9 mouse cellular contexts compared by ENCODE assay signal in the genomic region with DNA sequence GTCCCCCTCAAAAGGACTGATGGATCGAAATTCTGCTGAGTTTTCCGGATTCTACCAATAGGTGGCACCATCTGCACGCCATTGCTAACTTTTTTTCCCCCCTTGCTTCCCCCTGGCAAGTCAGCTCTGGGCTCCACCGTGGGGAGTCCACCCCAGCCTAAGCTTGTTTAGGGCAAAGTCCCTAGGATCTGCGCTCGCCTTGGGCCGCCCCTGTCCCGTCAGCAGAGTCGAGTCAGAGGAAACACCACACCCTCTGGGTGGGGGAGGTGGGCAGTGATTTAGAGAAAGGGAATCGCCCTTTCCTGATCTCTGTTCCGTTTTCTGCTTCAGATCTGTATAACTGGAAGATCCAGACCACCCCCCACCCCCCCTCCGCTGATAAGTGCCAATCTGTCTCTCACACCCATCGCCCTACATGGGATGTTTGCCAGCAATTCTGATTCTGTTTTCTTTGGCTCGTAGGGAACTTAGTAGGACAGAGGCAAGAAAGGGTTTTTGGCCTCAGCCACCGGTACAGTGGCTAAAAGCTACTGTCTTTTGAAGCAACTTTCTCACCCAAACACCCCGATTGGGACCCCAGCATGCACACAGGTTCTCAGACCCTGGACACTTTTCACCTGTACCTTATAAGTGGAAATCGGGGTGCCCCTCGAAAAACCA. TPM values are rescaled to one million over a fixed set of nuclear protein-coding genes. Genes with fewer than 3 reads are reported as not detected.
DNase-seq lines count a peak whose midpoint lies in the region; ATAC-seq and TF ChIP-seq lines count a peak whose summit lies in the region.
"Had no signal": no experiment of that assay in that cellular context is flagged by ENCODE, and none has a peak within 500 bp of the region (broad histone marks: within the 10 kb centered on the region; RNA-seq: fewer than 3 reads in every experiment).

No protein-coding gene starts in this region.

- TF ChIP-seq POLR2A in ES-Bruce4 (IDR thresholded peaks at IDR 0.05; ENCODE audit: insufficient read depth, low read length): no peak

- H3K4me3 ChIP-seq in ES-Bruce4 (ENCODE audit: low read depth, low read length): peak overlapping the region; percentile 13; the same call in 1 of the 2 replicates
- no peak overlapping the region for H3K4me3 ChIP-seq in forebrain, embryonic 11.5 days (ENCODE audit: low read depth, low read length)

- whole genome bisulfite sequencing in forebrain, embryonic 11.5 days: 16% methylated on average over 18 of the region's 18 CpGs

- no peaks in the 10 kb centered on the region for H3K27me3 ChIP-seq in ES-Bruce4 (ENCODE audit: control insufficient read depth, insufficient read depth, low read length, poor library complexity, severe bottlenecking)
- H3K27me3 ChIP-seq in forebrain, embryonic 11.5 days (ENCODE audit: control insufficient read depth, insufficient read depth, low read length): no peaks in the 10 kb centered on the region

- no peaks in the 10 kb centered on the region for H3K9me3 ChIP-seq in ES-Bruce4 (replicated peaks; ENCODE audit: control insufficient read depth, insufficient read depth, low read length, poor library complexity, severe bottlenecking)
- H3K9me3 ChIP-seq in forebrain, embryonic 11.5 days (ENCODE audit: control insufficient read depth, low read length): no peaks in the 10 kb centered on the region

- peak overlapping the region; percentile 50 for H3K4me2 ChIP-seq in forebrain, embryonic 11.5 days (ENCODE audit: low read depth, low read length, severe bottlenecking)

- TF ChIP-seq EP300 in ES-Bruce4 (IDR thresholded peaks at IDR 0.05; ENCODE audit: insufficient read depth, low read depth, low read length): no peak

- no peak overlapping the region for H3K27ac ChIP-seq in ES-Bruce4 (ENCODE audit: insufficient read depth, low read length)
- no peak overlapping the region for H3K27ac ChIP-seq in forebrain, embryonic 11.5 days (ENCODE audit: low read depth, low read length)
- H3K27ac ChIP-seq: macrophage had no signal

- H3K36me3 ChIP-seq in ES-Bruce4 (ENCODE audit: control insufficient read depth, insufficient read depth, low read length, poor library complexity, severe bottlenecking): no peaks in the 10 kb centered on the region
- H3K36me3 ChIP-seq in forebrain, embryonic 11.5 days (ENCODE audit: control insufficient read depth, insufficient read depth, low read length): no peaks in the 10 kb centered on the region

- ATAC-seq in forebrain, embryonic 11.5 days (replicated peaks; ENCODE audit: low FRiP score): peak; percentile 70; the same call in 1 of the 2 replicates
- no peak for ATAC-seq in megakaryocyte-erythroid progenitor cell, adult 5-6 weeks (replicated peaks; ENCODE audit: low FRiP score, low TSS enrichment, poor library complexity, severe bottlenecking)

- intact Hi-C loops in heart, postnatal 14 days (cut with DNase I): loop anchor here (2.0 to 10.0 kb wide), 4 partner anchors 717 to 1237 kb away; no protein-coding TSS in a partner anchor

- peak; percentile 73 for DNase-seq in adrenal gland, postnatal 14 days
- peak; percentile 80 for DNase-seq in forebrain, embryonic 11.5 days (ENCODE audit: low spot score)
- peak; percentile 71 to 78 for DNase-seq in heart, postnatal 14 days
- peak; percentile 61 to 65 for DNase-seq in kidney, postnatal 36 days
- peak; percentile 73 to 79 for DNase-seq in lung, postnatal 4 days
- DNase-seq in right cerebral cortex, postnatal 25 days: peak; percentile 14

- TF ChIP-seq CTCF in ES-Bruce4 (IDR thresholded peaks at IDR 0.05; ENCODE audit: low read depth, low read length): peak; percentile 58

- H3K9ac ChIP-seq in ES-Bruce4 (ENCODE audit: low read depth, poor library complexity, severe bottlenecking): no peak overlapping the region
- H3K9ac ChIP-seq in forebrain, embryonic 11.5 days (ENCODE audit: low read length): peak overlapping the region; percentile 51

- peaks cover 4% of the 10 kb centered on the region for H3K4me1 ChIP-seq in ES-Bruce4 (ENCODE audit: control insufficient read depth, insufficient read depth, low read length)
- H3K4me1 ChIP-seq in forebrain, embryonic 11.5 days (replicated peaks; ENCODE audit: control insufficient read depth, insufficient read depth, low read length): no peaks in the 10 kb centered on the region

RNA-seq across cellular contexts. Expression of a gene that starts 10.2 kb away (rescaled TPM):
- 22.9 and 23.8 TPM in 2 replicates for polyA plus RNA-seq in ES-Bruce4 (2011; ENCODE audit: insufficient read depth, insufficient read length, low read depth, missing spikeins)
- total RNA-seq in adrenal gland, postnatal 14 days (2021): 39.3 and 50.1 TPM in 2 replicates
- polyA plus RNA-seq in forebrain, embryonic 11.5 days (2014; fragmentation: Nextera tagmentation; extraction: Ambion mirVana): 3.7 and 4.2 TPM in 2 replicates
- 10 to 100 TPM; 13.6 to 15.7 TPM for total RNA-seq in heart, postnatal 14 days (2021)
- 5.9 and 7.4 TPM in 2 replicates for total RNA-seq in megakaryocyte-erythroid progenitor cell, adult 5-6 weeks (2014; fragmentation: Nextera tagmentation)
- 1.6 and 2.3 TPM in 2 replicates for total RNA-seq in megakaryocyte-erythroid progenitor cell, adult 5-6 weeks (2017)

Comparison
In these comparisons a context has a peak if more than half of its experiments do, and no peak if none do; other contexts are left out.
1. DNase-seq: peak in every context shown above with its lines; median percentile 80 in forebrain, embryonic 11.5 days; 76 in lung, postnatal 4 days; 74 in heart, postnatal 14 days; 73 in adrenal gland, postnatal 14 days; 63 in kidney, postnatal 36 days; 14 in right cerebral cortex, postnatal 25 days.